Mouse (Mus musculus) ES-E14 (cell line): ENCODE measurements around the gene Trappc3. TPM values are rescaled to one million over a fixed set of nuclear protein-coding genes. Genes with fewer than 3 reads are reported as not detected.

Experiments used
- DNase-seq: peaks from one replicate; pipeline ENCODE4 v3.0.0-alpha.2; 2013; ENCODE audit warnings: low read depth, low spot score
- H3K27ac ChIP-seq: 2 replicates; pipeline ENCODE4 v1.5.1; 2012; ENCODE audit warnings: low read depth, mild to moderate bottlenecking, low read length, moderate library complexity, mixed read lengths; ENCODE audit not compliant: poor library complexity, insufficient read depth, severe bottlenecking
- H3K36me3 ChIP-seq: 2 replicates; pipeline ENCODE4 v1.6.1; 2012; ENCODE audit warnings: mild to moderate bottlenecking, low read length, moderate library complexity, mixed read lengths; ENCODE audit not compliant: control insufficient read depth, poor library complexity, insufficient read depth, severe bottlenecking
- H3K4me1 ChIP-seq, 2 experiments: fragments of 150-350 bp in 1 of 2; sonication (generic) in 1 of 2; 2 replicates each; pipeline ENCODE4 v1.6.1; 2012; ENCODE audit warnings: low read length in 2 of 2, mild to moderate bottlenecking in 1 of 2, mixed read lengths in 1 of 2; ENCODE audit not compliant: control insufficient read depth in 2 of 2, insufficient read depth in 2 of 2, poor library complexity in 1 of 2
- H3K4me3 ChIP-seq, 2 experiments: fragments of 150-350 bp in 1 of 2; sonication (generic) in 1 of 2; 2 replicates each; pipeline ENCODE4 v1.5.1; 2012; ENCODE audit warnings: low read length in 2 of 2, low read depth in 1 of 2, mild to moderate bottlenecking in 1 of 2, mixed read lengths in 1 of 2; ENCODE audit not compliant: insufficient read depth in 1 of 2, poor library complexity in 1 of 2, severe bottlenecking in 1 of 2
- H3K9ac ChIP-seq: 2 replicates; pipeline ENCODE4 v1.6.1; 2012; ENCODE audit warnings: low read depth, mild to moderate bottlenecking, low read length, mixed read lengths; ENCODE audit not compliant: poor library complexity, insufficient read depth, severe bottlenecking
- H3K9me3 ChIP-seq: fragments of 150-350 bp; sonication (generic); 2 replicates; pipeline ENCODE4 v1.6.1; 2012; ENCODE audit warnings: low read depth, mild to moderate bottlenecking, low read length; ENCODE audit not compliant: control insufficient read depth, insufficient read depth
- CHD2 ChIP-seq: IDR thresholded peaks from 2 replicates; pipeline ENCODE4 v1.6.1; 2014; ENCODE audit warnings: mild to moderate bottlenecking, low read depth, low read length, inconsistent platforms
- HCFC1 ChIP-seq: IDR thresholded peaks from 2 replicates; pipeline ENCODE4 v1.6.1; 2012; ENCODE audit warnings: low read length, inconsistent platforms, borderline replicate concordance; ENCODE audit not compliant: insufficient read depth
- MAFK ChIP-seq: IDR thresholded peaks from 2 replicates; pipeline ENCODE4 v1.6.1; 2014; ENCODE audit warnings: mild to moderate bottlenecking, low read depth, low read length, inconsistent platforms; ENCODE audit not compliant: insufficient read depth
- ZC3H11A ChIP-seq: IDR thresholded peaks from 2 replicates; pipeline ENCODE4 v1.6.1; 2012; ENCODE audit warnings: low read depth, mild to moderate bottlenecking, inconsistent platforms, low read length, borderline replicate concordance
- ZNF384 ChIP-seq: IDR thresholded peaks from 2 replicates; pipeline ENCODE4 v1.6.1; 2012; ENCODE audit warnings: low read depth, low read length, inconsistent platforms
- in situ Hi-C, 2 experiments: fragments of 600-800 bp; cut with MboI; formaldehyde crosslinking; loops; one replicate each; pipeline ENCODE4 v1.15.1; 2025; ENCODE audit warnings: low sequenced_read_pairs in 2 of 2, inconsistent platforms in 1 of 2; ENCODE audit not compliant: unreplicated experiment in 2 of 2
- total RNA-seq: library from RNA; depleted of rRNA; stranded (reverse); fragments of 300-350 nt; gene quantifications from 2 replicates; pipeline ENCODE4 v1.2.3, GENCODE M21; 2012

The Trappc3 gene
- total RNA-seq, 1 experiment = 54.8 TPM

GRCm38 (mm10) chr4:126242510-126242909 lies 19.6 kb upstream of the Trappc3 start:
- no peaks in the 10 kb centered on the region for H3K9me3 ChIP-seq
- DNase-seq = no peak
- no peak overlapping the region for H3K9ac ChIP-seq
- no peak overlapping the region for H3K4me3 ChIP-seq
- no peak overlapping the region for H3K27ac ChIP-seq
- peaks cover 27% of the 10 kb centered on the region; the same call in 1 of the 2 replicates for H3K36me3 ChIP-seq
- peaks cover 0 to 25% of the 10 kb centered on the region in 2 experiments; a peak in 3 of 4 replicates for H3K4me1 ChIP-seq
- TF ChIP-seq ZC3H11A = no peak
- TF ChIP-seq ZNF384 = no peak
- no peak for TF ChIP-seq MAFK
- no peak for TF ChIP-seq CHD2
- TF ChIP-seq HCFC1 = no peak
- in situ Hi-C loops = no loop called here

- peaks cover 13% of the 10 kb centered on the region; the same call in 1 of the 2 replicates for H3K36me3 ChIP-seq
Measured at GRCm38 (mm10) chr4:126246202-126246889, 15.8 kb upstream of the Trappc3 start.

GRCm38 (mm10) chr4:126248261-126248868 lies 13.8 kb upstream of the Trappc3 start:
- peak; percentile 77 for DNase-seq
- no peaks in the 10 kb centered on the region for H3K9me3 ChIP-seq
- no peak overlapping the region for H3K27ac ChIP-seq
- in situ Hi-C loops = no loop called here
- TF ChIP-seq ZNF384 = no peak
- TF ChIP-seq MAFK = 0 out of 2 replicates have a peak, but pooled peaks have one; percentile 2
- TF ChIP-seq ZC3H11A = no peak
- TF ChIP-seq CHD2 = no peak
- TF ChIP-seq HCFC1 = no peak
- H3K4me3 ChIP-seq = no peak overlapping the region
- peaks cover 0 to 33% of the 10 kb centered on the region in 2 experiments; a peak in 3 of 4 replicates for H3K4me1 ChIP-seq
- peaks cover 5% of the 10 kb centered on the region; the same call in 1 of the 2 replicates for H3K36me3 ChIP-seq
- H3K9ac ChIP-seq = no peak overlapping the region

More at GRCm38 (mm10) chr4:126246202-126246889, 15.8 kb upstream of the Trappc3 start:
- Histone ChIP-seq H3K4me1 (peaks cover 0 to 33% of the 10 kb centered on the region in 2 experiments; a peak in 3 of 4 replicates), H3K27ac (no peak overlapping the region), H3K4me3 (no peak overlapping the region), H3K9ac (no peak overlapping the region), H3K9me3 (no peaks in the 10 kb centered on the region)
- TF ChIP-seq MAFK = no peak
- no peak for TF ChIP-seq CHD2
- no peak for TF ChIP-seq ZC3H11A
- TF ChIP-seq ZNF384 = no peak
- no peak for TF ChIP-seq HCFC1
- in situ Hi-C loops = no loop called here
- DNase-seq = no peak

GRCm38 (mm10) chr4:126250659-126251058 lies 11.5 kb upstream of the Trappc3 start:
- DNase-seq = no peak
- H3K9ac ChIP-seq = no peak overlapping the region
- H3K4me1 ChIP-seq = peaks cover 0 to 33% of the 10 kb centered on the region in 2 experiments; a peak in 3 of 4 replicates
- TF ChIP-seq CHD2 = no peak
- no peak for TF ChIP-seq ZNF384
- H3K36me3 ChIP-seq = peaks cover 2% of the 10 kb centered on the region; the same call in 1 of the 2 replicates
- no peak overlapping the region for H3K27ac ChIP-seq
- in situ Hi-C loops = no loop called here
- H3K9me3 ChIP-seq = no peaks in the 10 kb centered on the region
- no peak overlapping the region for H3K4me3 ChIP-seq
